Mouse (Mus musculus) frontal cortex, postnatal 36 days (tissue): ENCODE results near the gene Zfp69.

Experiments used
- DNase-seq, 2 experiments: peaks; one replicate each; pipeline ENCODE4 v3.0.0; 2022; ENCODE audit warnings: low spot score in 2 of 2

The Zfp69 gene

DNA sequence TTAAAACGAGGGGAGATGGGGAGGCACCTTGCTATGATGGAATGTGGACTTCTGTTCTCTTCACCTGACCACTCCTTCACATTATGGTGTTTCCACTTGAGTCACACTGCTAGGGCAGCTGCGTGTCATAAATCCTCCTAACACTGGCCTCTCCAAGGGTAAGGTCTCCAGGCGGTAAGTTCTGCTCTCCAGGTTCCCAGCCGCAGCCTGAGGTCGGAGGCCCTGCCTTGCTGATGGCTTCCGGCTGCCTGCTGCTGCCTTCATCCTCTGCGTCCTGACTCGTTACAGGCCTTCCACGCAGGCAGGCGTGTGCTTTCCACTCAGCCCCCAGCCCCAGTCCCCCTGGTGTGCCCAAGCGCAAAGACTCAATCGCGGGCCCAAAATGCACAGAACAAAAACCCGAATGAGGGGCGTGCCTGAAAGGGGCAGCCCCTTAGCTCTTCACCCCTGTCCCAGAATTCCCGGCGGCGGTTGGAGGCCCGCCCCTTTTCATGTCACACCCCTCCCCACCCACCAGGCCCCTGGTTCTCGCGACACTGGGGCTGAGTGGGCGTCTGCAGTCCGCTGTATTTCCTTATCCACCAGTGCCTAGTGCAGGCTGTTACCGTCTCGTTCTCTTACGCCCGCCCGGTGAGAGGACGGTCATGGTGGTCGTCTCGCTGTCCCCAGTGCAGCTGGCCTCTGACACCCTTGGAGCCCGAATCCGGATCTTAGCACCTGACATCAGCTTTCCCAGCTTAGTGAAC lies 26.8 kb downstream of the Zfp69 start, which contains the start of gene Exo5:
Exo5 (minus strand) TSS at position 464 of the 746 bp plus-strand sequence.
- peak; percentile 87 to 90 for DNase-seq

DNA sequence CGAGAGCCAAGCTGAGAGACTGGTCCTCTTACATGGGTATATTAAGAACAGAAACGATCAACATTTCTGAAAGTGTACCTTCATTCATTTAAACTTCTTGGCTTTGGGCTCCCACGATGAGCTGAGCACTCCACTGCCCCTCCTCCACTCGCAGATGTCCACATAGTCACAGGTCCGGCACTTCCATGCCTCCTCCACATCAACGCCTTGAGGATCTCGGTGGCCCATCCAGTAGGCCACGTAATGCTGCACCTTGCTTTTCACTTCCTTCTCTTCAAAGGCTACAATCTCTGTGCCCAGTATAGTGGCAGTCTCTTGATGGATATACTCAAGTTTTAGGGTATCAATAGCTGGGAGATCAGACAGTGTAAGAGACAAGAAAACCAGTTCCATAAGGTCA lies 30.0 kb downstream of the Zfp69 start:
- DNase-seq, result no peak

DNA sequence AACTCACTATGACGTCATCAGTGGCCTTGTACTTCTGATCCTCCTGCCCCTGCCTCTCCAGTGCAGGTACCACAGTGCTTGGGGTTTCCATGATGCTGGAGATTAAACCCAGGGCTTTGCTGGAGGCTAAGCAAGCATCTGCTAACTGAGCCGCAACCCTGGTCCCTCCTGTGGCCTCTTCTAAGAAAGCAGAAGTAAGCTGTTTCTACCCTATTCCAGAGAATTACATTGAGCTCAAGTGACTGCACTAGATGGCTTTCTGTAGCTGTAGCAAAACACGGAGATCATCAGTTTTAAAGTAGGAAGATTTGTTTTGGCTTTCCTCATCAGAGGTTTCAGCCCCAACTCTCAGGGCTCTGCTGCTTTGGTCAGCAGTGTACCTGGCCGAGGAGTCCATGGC lies 37.0 kb downstream of the Zfp69 start:
- no peak for DNase-seq

DNA sequence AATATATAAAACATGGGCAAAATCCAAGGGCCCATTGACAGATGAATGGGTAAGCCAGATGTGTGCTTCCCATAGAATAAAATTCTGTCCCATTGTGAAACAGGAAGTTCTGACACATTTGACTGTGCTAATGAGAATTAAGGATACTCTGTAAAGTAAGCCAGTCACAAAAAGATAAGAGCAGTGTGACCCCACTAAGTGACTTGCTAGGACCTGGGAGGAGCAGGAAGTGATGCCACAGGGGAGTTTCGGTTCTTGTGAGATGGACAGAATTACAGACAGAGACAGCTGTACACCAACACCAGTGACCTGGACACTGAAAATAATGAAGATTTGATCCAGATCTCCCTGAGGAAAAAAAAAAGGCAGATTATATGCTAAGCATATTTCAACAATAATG lies 37.6 kb downstream of the Zfp69 start:
- no peak for DNase-seq

DNA sequence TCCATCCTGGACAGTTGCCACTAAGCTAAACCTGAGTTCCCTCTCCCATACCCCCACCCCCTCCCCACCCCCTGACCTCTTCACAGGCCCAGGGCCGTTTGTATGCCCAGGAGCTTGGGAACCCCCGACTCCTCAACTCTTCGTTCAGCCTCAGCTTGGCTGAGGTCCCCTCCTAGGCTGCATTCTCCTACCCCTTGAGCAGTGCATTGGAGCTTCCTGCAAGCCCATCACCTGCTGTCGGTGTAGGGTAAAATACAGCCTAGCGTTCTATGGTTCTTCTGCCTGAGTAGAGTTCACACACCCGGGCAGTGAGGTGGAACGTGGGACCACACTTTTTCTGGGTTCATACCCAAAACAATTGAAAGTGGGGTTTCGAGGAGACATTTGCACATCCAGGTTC lies 38.1 kb downstream of the Zfp69 start:
- no peak for DNase-seq

DNA sequence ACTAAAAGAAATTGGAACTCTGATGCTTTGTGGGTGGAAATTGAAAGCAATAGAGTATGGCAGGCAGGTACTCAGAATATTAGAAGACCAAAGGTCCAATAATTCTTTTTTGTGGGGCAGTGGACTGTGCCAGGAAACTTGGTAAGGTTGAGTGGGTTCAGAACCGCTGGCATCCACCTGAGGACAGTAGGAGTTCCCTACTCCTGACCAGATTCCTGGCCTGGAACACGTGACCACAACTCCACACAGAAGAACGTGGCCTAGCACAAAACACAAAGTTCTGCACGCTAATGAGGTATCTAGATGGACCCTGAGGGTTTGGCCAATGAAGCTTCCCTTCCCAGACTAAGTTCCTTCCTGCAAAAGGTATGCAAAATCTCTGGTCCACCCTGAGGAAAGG lies 38.6 kb downstream of the Zfp69 start:
- no peak for DNase-seq

DNA sequence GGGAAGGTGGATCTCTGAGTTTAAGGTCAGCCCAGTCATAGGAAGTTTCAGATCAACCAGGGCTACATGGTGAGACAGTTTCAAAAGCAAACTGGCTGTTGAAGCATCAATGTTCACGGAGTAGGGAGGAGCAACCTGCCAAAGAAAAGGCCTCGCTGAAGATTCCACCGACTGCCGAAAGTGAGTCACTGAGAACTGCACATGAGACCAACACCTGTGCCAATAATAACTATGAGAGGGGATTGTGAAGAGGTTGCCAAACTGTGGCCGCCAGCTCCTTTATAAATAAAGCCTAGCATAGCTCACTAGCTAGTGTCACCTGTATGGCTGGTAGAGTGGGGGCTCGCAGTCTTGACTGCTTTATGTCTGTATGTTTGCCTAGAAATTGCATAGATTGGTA lies 40.4 kb downstream of the Zfp69 start:
- no peak for DNase-seq

DNA sequence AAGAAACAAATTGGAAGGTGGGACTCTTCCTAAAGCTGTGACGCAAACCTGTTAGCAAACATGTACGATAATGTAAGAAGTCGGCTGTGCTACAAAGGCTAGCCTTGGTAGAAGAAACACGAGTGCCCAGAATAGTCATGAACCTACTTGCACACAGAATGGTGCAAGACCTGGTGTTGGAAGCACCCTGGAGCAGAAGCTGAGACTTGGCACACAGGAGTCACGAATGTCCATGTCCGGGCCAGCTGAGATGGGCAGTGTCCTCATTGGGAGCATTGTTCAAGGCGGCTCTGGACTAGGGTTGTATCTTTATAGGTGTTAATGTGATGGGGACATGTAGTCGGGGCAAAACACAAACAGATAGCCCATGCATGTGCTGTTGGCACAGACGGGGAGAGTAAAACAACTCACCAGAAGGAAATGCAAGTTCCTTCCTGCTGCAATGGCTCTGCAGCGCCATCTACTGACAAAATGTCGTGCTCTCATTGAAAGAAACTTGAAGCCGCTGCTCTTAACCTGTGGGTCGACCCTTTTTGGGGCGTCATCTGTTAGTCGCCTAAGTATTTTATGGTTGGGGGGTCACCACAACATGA lies 41.8 kb downstream of the Zfp69 start:
- DNase-seq, result peak in 1 of 2 experiments; percentile 56

DNA sequence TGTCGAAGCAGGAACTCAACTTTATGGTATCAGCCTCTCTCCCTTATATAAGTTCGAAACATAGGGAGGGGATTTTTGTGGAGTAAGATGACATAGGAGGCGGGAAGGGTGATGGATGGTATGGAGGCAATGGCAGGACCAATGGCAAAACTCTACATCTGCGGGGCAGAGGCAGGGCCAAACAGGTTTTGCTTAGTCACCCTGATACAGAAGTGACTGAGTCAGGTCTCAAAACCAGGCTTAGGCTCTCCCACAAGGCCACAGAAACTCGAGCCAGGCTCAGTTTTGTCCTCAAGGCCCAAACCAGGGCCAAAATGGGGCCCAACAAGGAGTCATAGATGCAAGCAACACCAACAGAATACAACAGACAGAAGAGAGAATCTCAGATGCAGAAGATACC lies 45.9 kb downstream of the Zfp69 start:
- no peak for DNase-seq

DNA sequence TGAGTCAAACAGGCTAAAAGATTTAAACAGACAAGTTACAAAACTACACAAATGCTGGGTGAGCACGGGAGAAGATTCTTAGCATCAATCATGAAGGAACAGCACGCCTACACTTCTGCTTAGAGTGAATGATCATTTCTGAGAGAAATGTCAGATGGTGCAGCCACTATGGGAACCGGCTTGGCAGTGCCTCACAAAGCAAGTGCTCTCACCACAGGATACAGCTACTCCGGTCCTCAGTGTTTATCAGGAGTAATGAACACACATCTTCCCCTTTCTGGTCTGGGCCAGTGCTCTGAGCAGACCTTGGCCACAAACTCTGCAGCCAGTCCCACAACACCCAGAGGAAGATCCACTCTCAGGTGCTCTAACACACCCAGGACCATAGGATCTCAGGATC lies 47.0 kb downstream of the Zfp69 start:
- DNase-seq, result no peak

DNA sequence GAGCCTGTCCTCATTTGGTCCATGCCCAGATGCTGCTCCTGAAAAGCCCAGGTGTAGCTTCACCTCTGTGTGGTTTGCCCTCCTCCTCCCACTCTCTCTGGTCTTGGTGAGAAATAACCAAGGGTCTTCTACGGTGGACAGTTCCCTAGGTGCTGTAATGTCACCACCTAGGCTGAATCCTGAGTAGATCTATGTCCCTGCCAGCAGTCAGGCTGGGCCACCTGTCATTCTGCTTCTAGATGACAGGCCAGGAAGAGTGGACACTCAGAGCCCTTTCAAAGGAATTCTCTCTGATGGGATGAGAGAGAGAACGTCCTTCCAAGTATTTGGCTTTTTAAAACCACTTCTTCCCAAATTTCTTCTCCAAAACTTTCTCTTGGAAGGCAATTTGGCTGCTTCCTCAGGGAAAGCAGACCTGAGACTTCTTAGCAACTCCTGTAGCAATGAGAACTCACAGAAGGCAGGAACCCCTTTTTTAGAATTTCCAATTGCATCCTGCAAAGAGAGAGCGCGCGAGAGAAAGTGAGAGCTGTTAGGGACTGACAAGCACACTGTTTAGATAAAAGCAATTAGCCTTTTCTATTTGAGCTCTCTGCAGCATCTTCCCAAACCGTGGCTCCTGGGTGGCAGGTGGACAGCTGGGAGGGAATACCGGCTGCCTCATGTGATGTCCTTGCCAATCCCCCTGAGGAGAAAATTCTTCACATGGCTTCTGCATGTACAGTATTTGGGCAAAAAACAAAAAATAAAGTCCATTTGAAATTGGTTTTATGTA lies 55.5 kb downstream of the Zfp69 start:
- DNase-seq, result no peak

DNA sequence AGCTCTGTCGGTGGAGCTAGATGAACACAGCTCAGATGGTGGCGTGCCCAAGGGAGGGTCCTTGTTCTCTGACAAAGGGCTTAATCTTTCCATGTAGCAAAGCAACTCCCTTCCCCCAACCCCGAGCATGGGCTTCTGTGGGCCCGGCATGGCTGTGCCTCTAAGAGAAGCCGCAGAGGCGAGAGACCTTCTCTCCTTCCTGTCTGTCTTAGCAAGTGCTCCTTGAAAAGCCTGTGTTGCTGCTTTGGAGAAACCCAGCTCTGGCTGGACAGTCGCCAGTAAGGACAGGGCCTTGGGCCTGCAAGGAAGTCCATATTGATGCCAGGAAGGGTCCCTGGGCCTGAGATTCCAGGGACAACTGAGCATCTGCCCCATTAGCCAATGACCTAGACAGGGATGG lies 56.3 kb downstream of the Zfp69 start:
- DNase-seq, result no peak

DNA sequence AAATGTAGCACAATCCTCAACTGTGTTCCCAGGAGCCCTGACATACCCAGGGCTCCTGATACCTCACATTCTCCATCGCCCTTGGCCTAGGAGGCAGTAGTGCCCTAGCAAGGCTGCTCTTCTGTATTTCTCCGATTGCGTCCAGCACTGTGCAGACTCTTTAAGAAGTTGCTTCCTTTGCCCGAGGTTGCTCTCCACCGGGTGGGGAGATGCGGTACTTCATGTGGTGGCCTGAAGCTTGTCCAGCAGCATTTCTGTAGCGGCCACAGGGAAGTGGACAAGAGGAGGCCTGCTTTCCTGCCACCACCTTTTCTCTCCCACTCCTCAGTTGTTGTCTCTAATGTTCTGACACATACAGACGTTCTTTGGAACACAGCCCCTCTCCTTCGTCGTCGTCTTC lies 56.9 kb downstream of the Zfp69 start:
- no peak for DNase-seq

DNA sequence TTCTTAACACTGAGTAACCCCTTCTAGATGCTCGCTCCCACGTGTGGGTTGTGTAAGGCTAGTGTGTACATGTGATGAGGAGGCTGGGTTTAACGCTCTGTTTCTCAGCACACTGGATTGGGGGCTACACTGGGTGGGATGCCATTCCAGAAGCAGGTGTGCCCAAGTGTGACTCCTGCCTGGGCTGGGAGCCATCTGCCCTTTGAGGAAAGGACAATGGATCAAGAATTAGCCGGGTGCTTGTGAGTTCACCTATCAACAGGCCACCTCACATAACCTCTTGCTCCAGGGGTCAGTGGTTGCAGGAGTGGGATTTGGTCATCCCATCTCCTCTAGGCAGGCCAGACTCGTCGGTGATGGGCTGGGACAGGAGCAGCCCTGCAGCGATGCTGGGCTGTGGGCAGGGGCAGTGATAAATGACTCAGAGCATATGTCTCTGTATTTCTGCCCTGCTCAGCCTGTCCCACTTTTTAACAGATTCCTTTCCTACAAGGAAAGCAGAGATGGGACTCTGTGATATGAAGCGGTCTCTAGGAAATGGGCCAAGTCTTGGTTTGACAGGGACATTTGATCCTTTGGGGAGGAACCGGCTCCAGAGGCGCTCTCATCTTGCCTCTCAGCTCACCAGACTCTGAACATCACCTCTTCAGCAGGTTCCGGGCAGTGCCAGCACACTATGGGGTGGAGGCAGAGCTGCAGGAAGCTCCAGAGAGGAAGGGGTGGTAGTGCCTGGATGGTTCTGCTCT lies 57.7 kb downstream of the Zfp69 start:
- no peak for DNase-seq

DNA sequence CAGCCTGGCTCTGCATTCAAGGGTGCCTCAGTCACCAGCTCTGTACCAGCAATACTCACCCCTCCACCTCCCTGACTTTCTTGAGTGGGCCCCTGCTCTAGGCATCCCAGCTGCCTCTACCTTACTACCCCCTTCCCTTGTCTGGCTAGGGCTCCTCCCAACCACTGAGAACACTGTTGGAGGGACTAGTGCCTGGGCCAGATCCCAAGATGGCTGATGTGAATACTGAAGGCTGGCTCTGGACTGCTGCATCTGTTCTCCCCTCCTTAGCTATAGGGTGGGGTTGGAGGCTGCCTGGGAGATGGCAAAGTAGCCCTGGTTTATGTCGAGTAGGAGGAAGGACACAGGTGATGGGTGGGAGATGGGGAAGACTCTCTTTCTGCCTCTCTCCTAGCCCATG lies 59.0 kb downstream of the Zfp69 start:
- DNase-seq, result no peak

DNA sequence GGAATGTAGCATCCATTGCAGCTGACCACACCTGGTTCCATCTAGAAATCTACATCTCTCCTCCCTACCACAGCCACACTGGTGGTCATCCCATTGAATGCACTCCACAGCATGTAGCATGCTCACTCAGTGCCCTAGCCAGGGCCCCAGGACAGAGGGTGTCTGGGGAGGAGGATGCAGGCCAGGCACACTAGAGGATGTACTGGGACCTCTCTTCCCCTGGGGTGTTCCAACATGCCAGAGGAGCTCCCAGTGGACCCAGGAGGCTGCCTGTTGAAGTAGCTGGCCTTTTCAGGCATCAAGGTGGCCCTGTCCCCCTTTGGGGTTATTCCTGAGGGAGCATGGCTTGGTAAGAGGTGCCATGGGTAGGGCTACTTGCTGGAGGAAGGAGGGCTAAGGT lies 59.5 kb downstream of the Zfp69 start:
- no peak for DNase-seq

DNA sequence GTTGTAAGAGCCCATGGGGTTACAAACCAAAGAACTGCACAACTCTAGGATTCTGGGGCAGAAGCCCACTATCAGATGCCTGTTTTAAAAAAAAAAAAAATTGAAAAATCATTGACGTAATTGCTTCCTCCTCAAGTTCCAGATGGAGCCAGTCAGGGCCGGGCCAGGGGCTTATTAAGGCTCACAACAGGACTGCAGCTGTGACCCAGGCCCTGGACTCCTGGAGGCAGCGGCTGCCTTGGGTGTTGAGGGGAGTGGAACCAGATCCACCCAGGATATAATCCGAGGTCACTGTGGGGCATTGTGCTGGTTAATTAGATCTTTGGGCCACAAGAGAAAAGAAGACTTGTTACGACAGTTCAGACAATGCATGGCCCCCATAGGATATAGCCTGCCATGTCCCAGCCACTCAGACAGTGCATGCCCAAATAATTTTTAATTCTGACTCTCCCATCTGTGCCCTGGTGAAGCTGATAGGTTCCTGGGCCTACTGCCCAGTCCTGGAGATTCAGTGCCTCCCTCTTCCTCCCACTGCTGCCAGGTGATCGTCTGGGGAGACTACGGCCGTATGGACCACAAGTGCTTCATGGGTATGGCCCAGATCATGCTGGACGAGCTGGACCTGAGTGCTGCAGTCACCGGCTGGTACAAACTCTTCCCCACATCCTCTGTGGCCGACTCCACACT lies 60.6 kb downstream of the Zfp69 start:
- DNase-seq, result no peak

DNA sequence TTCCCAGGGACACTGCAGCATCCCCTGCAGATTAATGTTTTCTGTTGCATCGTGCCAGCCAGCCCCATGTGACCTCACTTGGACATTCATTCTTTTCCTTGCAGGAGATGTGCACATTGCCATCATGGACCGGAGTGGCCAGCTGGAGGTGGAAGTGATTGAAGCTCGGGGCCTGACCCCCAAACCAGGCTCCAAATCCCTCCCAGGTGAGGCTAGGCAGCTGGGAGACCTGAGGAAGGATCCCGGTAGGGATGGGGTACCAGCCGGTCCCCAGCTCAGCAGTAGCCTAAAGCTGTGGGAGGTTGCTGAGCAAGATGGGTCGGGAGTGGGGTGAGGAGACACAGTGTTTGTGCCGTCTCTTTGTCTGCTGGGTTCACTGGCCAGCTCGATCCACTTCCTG lies 62.6 kb downstream of the Zfp69 start:
- no peak for DNase-seq

DNA sequence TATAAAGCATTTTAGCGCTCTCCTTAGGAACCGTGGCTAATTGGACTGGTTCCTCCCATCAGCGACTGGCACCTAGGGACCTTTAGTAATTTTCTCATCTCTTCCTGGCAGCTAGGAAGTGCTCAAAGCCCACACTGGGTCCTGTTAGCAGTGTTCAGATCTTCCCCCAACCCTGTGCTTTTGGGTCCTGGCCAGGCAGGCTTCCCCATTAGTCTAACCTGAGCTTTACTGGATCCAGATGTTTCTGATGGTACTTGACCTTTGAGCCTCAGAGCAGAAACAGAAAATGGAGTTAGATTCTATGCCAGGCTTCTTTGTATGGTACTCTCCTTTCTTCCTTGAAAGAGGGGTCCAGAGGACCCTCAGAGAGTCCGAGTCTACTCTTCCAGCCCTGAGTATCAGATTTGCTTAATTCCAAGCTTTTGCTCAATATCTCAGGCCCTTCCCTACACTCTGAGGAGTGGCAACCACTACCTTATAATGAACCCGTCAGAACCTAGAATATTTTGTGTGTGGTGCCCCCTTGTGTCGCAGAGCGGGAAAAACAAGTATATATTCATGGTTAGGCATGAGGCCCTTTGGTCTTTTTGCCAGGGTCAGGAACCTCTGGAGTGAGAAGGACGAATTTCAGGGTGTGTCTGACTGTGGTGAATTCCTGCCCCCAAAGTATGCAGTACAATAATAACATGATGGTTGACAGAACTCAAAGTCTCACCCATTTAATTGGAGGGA lies 64.0 kb downstream of the Zfp69 start:
- DNase-seq, result peak; percentile 56 to 82

DNA sequence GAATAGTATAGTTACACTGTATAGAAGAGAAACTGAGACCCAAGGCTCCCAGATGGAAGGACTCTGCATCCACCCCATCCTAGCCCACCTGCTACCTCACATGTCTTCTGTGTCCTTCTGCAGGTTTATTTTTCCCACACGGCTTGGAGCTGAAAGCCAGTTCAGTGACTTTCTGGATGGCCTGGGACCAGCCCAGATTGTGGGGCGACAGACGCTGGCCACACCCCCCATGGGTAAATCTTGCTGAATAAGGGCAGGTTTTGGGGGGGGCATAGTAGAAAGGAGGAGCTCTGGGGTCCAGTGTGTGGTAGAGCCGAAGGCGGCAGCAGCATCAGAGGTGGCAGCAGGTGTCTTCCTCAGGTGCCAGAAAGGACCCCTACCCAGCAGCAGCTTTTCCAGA lies 64.7 kb downstream of the Zfp69 start:
- DNase-seq, result no peak

DNA sequence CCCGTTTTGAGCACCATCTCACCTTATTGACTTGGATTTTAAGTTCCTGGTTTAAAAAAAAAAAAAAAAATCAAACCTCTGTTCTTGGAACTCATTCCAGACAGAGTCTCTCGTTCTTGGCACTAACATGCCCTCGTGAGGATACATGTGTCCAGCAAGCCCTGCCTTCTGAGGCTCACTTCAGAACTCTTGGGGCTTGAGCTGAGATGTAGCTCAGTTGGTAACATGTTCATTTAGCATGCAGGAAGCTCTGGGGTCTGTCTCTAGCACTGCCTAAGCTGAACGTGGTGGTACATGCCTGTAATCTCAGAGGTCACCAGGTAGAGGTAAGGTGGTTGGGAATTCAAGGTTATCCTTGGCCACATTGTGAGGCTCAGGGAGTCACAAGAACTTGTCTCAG lies 65.4 kb downstream of the Zfp69 start:
- no peak for DNase-seq
